Mouse (Mus musculus) Muller cell, postnatal 12 days (primary cell): ENCODE measurements at regions not wholly inside any gene's neighbourhood (a gene's known extent, or its start where the extent isn't known, plus 50 kb on each side); places are given as distances from the start of the nearest gene placed in this dataset.

Experiments
- DNase-seq: peaks from one replicate; pipeline ENCODE4 v3.0.0-alpha.2; 2015; ENCODE audit errors: inconsistent ontology term

- peak; percentile 36 for DNase-seq
These were observed 63.5 kb upstream of the Ndst3 start for GRCm38 (mm10) chr3:123754011-123754610.

- peak; percentile 85 for DNase-seq
These were observed 64.3 kb upstream of the Ndst3 start for GRCm38 (mm10) chr3:123754927-123755326.

- no peak for DNase-seq
These were observed 75.4 kb upstream of the Ndst3 start for GRCm38 (mm10) chr3:123765911-123766556.

- DNase-seq = no peak
These were observed 75.9 kb upstream of the Ndst3 start for GRCm38 (mm10) chr3:123766557-123766913.

- no peak for DNase-seq
These were observed 89.9 kb upstream of the Ndst3 start for GRCm38 (mm10) chr3:123780507-123780906.

GRCm38 (mm10) chr3:123781581-123781980 lies 90.9 kb upstream of the Ndst3 start:
- DNase-seq = no peak

- DNase-seq = no peak
These were observed 93.5 kb upstream of the Ndst3 start for GRCm38 (mm10) chr3:123784127-123784526.

GRCm38 (mm10) chr3:123794011-123794410 lies 103.4 kb upstream of the Ndst3 start:
- DNase-seq = no peak

- DNase-seq = no peak
These were observed 114.7 kb upstream of the Ndst3 start for GRCm38 (mm10) chr3:123805338-123805737.

- no peak for DNase-seq
These were observed 115.4 kb upstream of the Ndst3 start for GRCm38 (mm10) chr3:123806050-123806449.

- no peak for DNase-seq
These were observed 115.9 kb upstream of the Ndst3 start for GRCm38 (mm10) chr3:123806546-123806945.

- no peak for DNase-seq
These were observed 119.6 kb upstream of the Ndst3 start for GRCm38 (mm10) chr3:123810018-123810942.

GRCm38 (mm10) chr3:123810943-123811499 lies 120.4 kb upstream of the Ndst3 start:
- DNase-seq = no peak

GRCm38 (mm10) chr3:123828790-123829189 lies 138.1 kb upstream of the Ndst3 start:
- no peak for DNase-seq

GRCm38 (mm10) chr3:123838385-123839170 lies 147.9 kb upstream of the Ndst3 start:
- no peak for DNase-seq

GRCm38 (mm10) chr3:123846554-123846953 lies 155.9 kb upstream of the Ndst3 start:
- DNase-seq = no peak

GRCm38 (mm10) chr3:123848663-123849062 lies 158.0 kb upstream of the Ndst3 start:
- peak; percentile 22 for DNase-seq

GRCm38 (mm10) chr3:123852889-123853288 lies 162.2 kb upstream of the Ndst3 start:
- no peak for DNase-seq

GRCm38 (mm10) chr3:123873709-123874108 lies 183.1 kb upstream of the Ndst3 start:
- no peak for DNase-seq

GRCm38 (mm10) chr3:123893691-123894090 lies 203.0 kb upstream of the Ndst3 start:
- DNase-seq = peak; percentile 30

GRCm38 (mm10) chr3:123905928-123906721 lies 215.5 kb upstream of the Ndst3 start:
- DNase-seq = peak; percentile 67
